Mouse (Mus musculus): Measurements from ENCODE around the gene Arhgap23. TPM values are rescaled to one million over a fixed set of nuclear protein-coding genes. Genes with fewer than 3 reads are reported as not detected.
A peak's percentile ranks its signal among the peaks of the same experiment; 100 is the strongest.

The Arhgap23 gene
- total RNA-seq, 2 experiments from 2014 or later: 12.5 to 13.5 TPM

- peak; percentile 64 to 71 for DNase-seq
These were observed 20.6 kb downstream of the Arhgap23 start for GRCm38 (mm10) chr11:97435808-97436491.

- peak; percentile 85 to 94 for DNase-seq
These were observed 22.4 kb downstream of the Arhgap23 start for GRCm38 (mm10) chr11:97437745-97438144.

- peak; percentile 60 to 83 for DNase-seq
These were observed 23.5 kb downstream of the Arhgap23 start for GRCm38 (mm10) chr11:97438868-97439267.

GRCm38 (mm10) chr11:97439935-97440334 is 24.6 kb downstream of the Arhgap23 start:
- peak; percentile 84 to 92 for DNase-seq

GRCm38 (mm10) chr11:97440441-97440881 is 25.1 kb downstream of the Arhgap23 start:
- peak; percentile 36 to 57 for DNase-seq

- peak; percentile 48 to 51 for DNase-seq
These were observed 25.8 kb downstream of the Arhgap23 start for GRCm38 (mm10) chr11:97441036-97441657.

GRCm38 (mm10) chr11:97441658-97442125 is 26.4 kb downstream of the Arhgap23 start:
- peak in 1 of 2 experiments; percentile 52 for DNase-seq

- no peak for DNase-seq
These were observed 27.8 kb downstream of the Arhgap23 start for GRCm38 (mm10) chr11:97442891-97443675.

GRCm38 (mm10) chr11:97445596-97445995 is 30.3 kb downstream of the Arhgap23 start:
- no peak for DNase-seq

GRCm38 (mm10) chr11:97445999-97446511 is 30.7 kb downstream of the Arhgap23 start:
- no peak for DNase-seq

- DNase-seq: no peak
These were observed 32.6 kb downstream of the Arhgap23 start for GRCm38 (mm10) chr11:97447979-97448378.

GRCm38 (mm10) chr11:97448611-97449394 is 33.5 kb downstream of the Arhgap23 start:
- peak; percentile 42 to 63 for DNase-seq

GRCm38 (mm10) chr11:97449601-97450293 is 34.4 kb downstream of the Arhgap23 start:
- DNase-seq: peak; percentile 85 to 90

GRCm38 (mm10) chr11:97450305-97450922 is 35.1 kb downstream of the Arhgap23 start:
- peak; percentile 56 to 60 for DNase-seq

- peak; percentile 47 to 64 for DNase-seq
These were observed 36.3 kb downstream of the Arhgap23 start for GRCm38 (mm10) chr11:97451625-97452024.

GRCm38 (mm10) chr11:97457120-97457519 is 41.8 kb downstream of the Arhgap23 start:
- DNase-seq: no peak

- no peak for DNase-seq
These were observed 46.0 kb downstream of the Arhgap23 start for GRCm38 (mm10) chr11:97461307-97461820.

- no peak for DNase-seq
These were observed 47.2 kb downstream of the Arhgap23 start for GRCm38 (mm10) chr11:97462538-97462937.

- DNase-seq: no peak
These were observed 47.8 kb downstream of the Arhgap23 start for GRCm38 (mm10) chr11:97463166-97463565.

- DNase-seq: no peak
These were observed 48.7 kb downstream of the Arhgap23 start for GRCm38 (mm10) chr11:97463991-97464390.

Measured in heart, adult 18-20 months (tissue).